Mouse (Mus musculus): ENCODE data around the gene Ifitm3.

DNA sequence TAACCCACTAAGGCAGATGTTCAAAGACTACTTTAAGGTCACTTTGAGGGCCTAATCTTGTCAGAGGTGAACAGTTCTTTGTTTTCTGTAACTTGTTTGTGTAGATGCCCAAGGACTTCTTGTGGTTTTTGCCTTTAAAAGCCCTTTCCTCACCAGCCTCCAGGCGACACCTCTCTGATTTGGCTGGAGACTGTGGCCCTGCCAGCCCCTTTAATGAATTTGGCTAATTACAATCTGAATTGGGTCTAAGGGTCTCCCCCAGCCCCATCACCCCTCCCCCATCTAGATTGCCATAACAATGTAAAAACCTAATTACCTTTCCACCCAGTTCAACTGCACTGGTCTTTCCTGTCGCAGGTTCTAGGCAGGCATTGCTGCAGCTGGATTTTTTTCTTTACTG lies 47.8 kb downstream of the Ifitm3 start:
- no peak for TF ChIP-seq CTCF (IDR thresholded peaks at IDR 0.05; ENCODE audit: low read depth, low read length)
- no peak for TF ChIP-seq TAL1 (conservative IDR thresholded peaks at IDR 0.05; ENCODE audit: low read depth, low read length)

Measured in G1E (cell line).